Mouse (Mus musculus): ENCODE measurements around the gene Pacsin3. TPM values are rescaled to one million over a fixed set of nuclear protein-coding genes. Genes with fewer than 3 reads are reported as not detected.

Gene Pacsin3
- polyA plus RNA-seq, 1 experiment from 2014 or later, result 26.0 TPM

DNA sequence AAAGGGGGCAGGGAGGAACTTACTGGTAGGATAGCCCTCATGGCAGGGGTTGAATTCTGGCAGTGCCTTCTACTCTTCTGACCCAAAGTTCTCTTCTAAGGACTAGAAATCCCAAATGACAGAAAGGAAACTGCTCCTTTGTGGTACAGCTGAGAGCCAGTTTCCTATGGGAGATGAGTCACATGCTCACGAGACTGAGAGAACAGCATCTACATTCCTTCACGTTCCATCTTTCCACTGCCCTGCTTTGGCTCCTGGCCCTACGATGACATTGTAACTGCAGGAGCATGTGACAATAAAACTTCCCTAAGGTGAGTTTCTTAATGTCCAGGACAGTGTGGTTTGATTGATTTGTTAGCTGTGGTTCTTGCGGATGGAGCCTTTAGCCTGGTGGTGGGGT, 7.4 kb upstream of the Pacsin3 start:
- no peaks in the 10 kb centered on the region for H3K36me3 ChIP-seq
- 77% methylated on average over 4 of the region's 4 CpGs for WGBS

DNA sequence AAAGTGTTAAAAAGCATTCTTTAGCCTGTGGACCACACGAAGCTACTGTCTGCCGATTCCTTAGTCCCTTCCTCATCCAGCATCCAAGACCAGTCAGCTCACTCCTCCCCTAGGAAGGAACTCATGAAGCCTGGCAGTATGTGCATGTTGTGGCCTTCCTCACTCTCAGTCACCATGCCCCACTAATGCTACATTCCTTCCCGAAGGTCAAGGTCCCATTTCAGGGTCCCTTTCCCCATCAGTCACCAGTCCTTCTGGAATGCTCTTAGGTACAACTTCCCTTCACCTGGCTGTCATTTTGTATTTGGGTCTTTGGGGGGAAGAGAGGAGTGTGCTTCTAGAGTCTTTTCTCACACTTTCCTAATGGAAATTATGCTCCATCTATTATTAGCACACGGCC, 3.8 kb upstream of the Pacsin3 start:
- DNase-seq (ENCODE audit: low spot score), result peak; percentile 45
- 61% methylated on average over 4 of the region's 4 CpGs for WGBS
- Histone ChIP-seq H3K27me3 (ENCODE audit: insufficient read depth, poor library complexity, severe bottlenecking) (peaks cover 34% of the 10 kb centered on the region), H3K27ac (no peak overlapping the region; the same call in 1 of the 2 replicates), H3K36me3 (no peaks in the 10 kb centered on the region), H3K9me3 (no peaks in the 10 kb centered on the region), H3K4me1 (peaks cover 32% of the 10 kb centered on the region), H3K4me3 (no peak overlapping the region)

More for the DNA sequence above, 7.4 kb upstream of the Pacsin3 start:
- Histone ChIP-seq H3K4me1 (peaks cover 16% of the 10 kb centered on the region; the same call in 1 of the 2 replicates), H3K9me3 (no peaks in the 10 kb centered on the region), H3K27ac (no peak overlapping the region), H3K27me3 (ENCODE audit: insufficient read depth, poor library complexity, severe bottlenecking) (peaks cover 6% of the 10 kb centered on the region; the same call in 1 of the 2 replicates), H3K4me3 (no peak overlapping the region)
- DNase-seq (ENCODE audit: low spot score), result peak; percentile 28

DNA sequence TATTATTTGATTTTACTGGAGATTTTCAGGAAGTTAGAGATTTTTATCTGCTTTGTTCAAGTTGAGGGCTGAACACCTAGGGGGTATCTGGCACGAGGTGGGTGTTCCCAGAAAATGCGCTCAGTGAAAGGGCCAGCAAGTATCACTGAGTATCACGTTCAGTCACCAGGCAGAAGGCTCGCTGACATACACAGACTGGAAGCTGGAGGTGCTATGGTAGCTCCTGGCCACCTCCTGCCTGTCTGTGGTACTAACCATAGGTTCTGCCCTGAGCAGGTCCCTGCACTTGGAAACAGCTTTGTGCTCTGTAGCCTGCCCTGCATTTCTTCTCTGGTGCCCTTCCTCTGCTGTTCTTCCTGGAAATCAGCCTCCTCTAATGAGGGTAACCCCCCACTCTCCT, 3.2 kb upstream of the Pacsin3 start:
- WGBS, result 48% methylated on average over 4 of the region's 4 CpGs
- Histone ChIP-seq H3K27me3 (ENCODE audit: insufficient read depth, poor library complexity, severe bottlenecking) (peaks cover 34% of the 10 kb centered on the region), H3K36me3 (no peaks in the 10 kb centered on the region), H3K4me1 (peaks cover 37% of the 10 kb centered on the region), H3K4me3 (no peak overlapping the region), H3K9me3 (no peaks in the 10 kb centered on the region), H3K27ac (no peak overlapping the region)
- DNase-seq (ENCODE audit: low spot score), result peak; percentile 16

- 32% methylated on average over 8 of the region's 8 CpGs for WGBS
- DNase-seq (ENCODE audit: low spot score), result no peak
- Histone ChIP-seq H3K27ac (no peak overlapping the region), H3K4me3 (no peak overlapping the region), H3K36me3 (no peaks in the 10 kb centered on the region), H3K4me1 (peaks cover 60% of the 10 kb centered on the region), H3K27me3 (ENCODE audit: insufficient read depth, poor library complexity, severe bottlenecking) (peaks cover 47% of the 10 kb centered on the region), H3K9me3 (no peaks in the 10 kb centered on the region)
Measured at GRCm38 (mm10) chr2:91254725-91255380, 901 bp upstream of the Pacsin3 start.

GRCm38 (mm10) chr2:91256256-91257125, 737 bp downstream of the Pacsin3 start:
- peak overlapping the region; percentile 75 for H3K4me3 ChIP-seq
- H3K27me3 ChIP-seq (ENCODE audit: insufficient read depth, poor library complexity, severe bottlenecking), result peaks cover 47% of the 10 kb centered on the region
- DNase-seq (ENCODE audit: low spot score), result peak; percentile 88
- H3K4me1 ChIP-seq, result peaks cover 67% of the 10 kb centered on the region
- no peaks in the 10 kb centered on the region for H3K9me3 ChIP-seq
- peaks cover 12% of the 10 kb centered on the region for H3K36me3 ChIP-seq
- peak overlapping the region; percentile 85 for H3K27ac ChIP-seq
- WGBS, result under 1% methylated on average over 52 of the region's 52 CpGs

DNA sequence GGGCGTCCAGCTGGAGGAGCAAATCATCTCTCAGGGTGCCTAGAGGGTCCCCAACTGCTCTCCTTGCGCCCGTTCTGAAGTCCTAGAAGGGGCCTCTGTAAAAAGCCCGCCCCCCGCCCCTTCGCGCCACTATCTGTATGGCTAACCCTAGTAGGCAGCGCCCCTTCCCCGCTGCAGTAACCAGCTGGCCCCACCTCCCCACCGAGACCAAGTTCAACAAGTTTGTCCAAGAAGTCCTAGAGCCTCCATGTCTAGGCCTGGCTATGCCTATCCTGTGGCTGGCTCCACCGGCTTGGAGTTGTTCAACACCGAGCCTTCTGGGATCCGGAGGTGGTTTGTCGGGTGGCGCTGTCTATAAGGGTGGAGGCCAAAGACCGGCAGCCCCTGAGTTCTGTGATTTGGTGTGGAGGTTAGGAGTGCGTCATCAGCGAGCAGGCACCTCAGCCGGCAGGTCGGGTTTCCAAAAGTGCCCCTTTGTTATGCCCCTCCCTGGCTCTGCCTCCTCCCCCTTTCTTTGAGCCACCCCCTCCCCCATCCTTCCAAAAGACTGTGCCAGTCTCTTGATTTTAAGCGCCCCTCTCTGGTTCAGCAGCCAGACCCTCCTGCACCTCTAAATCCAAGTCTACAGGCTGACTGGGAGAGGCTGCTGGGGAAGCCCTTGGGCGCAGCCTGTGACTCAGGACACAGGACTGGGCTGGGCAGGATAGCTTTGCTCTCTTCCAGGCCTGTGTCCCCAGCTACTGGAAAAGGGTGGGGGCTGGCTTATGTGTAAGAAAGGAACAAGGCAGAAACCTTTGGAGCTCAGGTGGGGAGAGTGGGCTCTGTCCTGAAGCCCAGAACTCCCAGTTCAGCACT, 1.6 kb downstream of the Pacsin3 start:
- H3K4me1 ChIP-seq, result peaks cover 61% of the 10 kb centered on the region
- H3K27me3 ChIP-seq (ENCODE audit: insufficient read depth, poor library complexity, severe bottlenecking), result peaks cover 47% of the 10 kb centered on the region
- peak; percentile 87 for DNase-seq (ENCODE audit: low spot score)
- no peaks in the 10 kb centered on the region for H3K9me3 ChIP-seq
- WGBS, result under 1% methylated on average over 22 of the region's 22 CpGs
- H3K27ac ChIP-seq, result peak overlapping the region; percentile 85
- H3K4me3 ChIP-seq, result peak overlapping the region; percentile 75
- H3K36me3 ChIP-seq, result peaks cover 16% of the 10 kb centered on the region

- peaks cover 54% of the 10 kb centered on the region for H3K4me1 ChIP-seq
- peaks cover 23% of the 10 kb centered on the region for H3K36me3 ChIP-seq
- 78% methylated on average over 5 of the region's 5 CpGs for WGBS
- H3K4me3 ChIP-seq, result peak overlapping the region; percentile 75
- no peaks in the 10 kb centered on the region for H3K9me3 ChIP-seq
- no peak for DNase-seq (ENCODE audit: low spot score)
- H3K27me3 ChIP-seq (ENCODE audit: insufficient read depth, poor library complexity, severe bottlenecking), result peaks cover 44% of the 10 kb centered on the region
- H3K27ac ChIP-seq, result peak overlapping the region; percentile 85
Measured at GRCm38 (mm10) chr2:91258054-91258453, 2.3 kb downstream of the Pacsin3 start.

- H3K27ac ChIP-seq, result no peak overlapping the region
Measured at GRCm38 (mm10) chr2:91258830-91259229, 3.1 kb downstream of the Pacsin3 start.

DNA sequence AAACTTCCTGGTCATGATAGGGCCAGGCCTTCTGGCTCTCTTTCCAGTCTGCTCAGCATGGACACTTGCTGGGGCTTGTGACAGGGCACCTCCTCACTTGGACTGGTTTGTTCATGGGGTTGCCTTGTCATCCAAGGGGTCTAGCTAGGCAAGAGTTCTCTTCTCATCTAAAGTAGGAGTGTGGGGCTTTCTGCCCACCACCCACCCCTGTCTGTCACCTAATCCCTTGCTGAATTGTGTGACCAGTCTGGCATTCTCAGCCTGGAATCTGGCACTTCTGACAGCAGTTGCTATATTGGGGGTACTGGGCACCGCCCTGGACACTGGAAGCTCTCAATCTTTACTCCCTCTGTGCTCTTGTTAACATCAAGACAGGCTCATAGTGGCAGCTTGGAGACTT, 3.7 kb downstream of the Pacsin3 start:
- Histone ChIP-seq H3K27ac (0 out of 2 replicates have a peak overlapping the region, but pooled peaks have one; percentile 11), H3K4me3 (no peak overlapping the region), H3K36me3 (peaks cover 32% of the 10 kb centered on the region), H3K4me1 (peaks cover 63% of the 10 kb centered on the region), H3K27me3 (ENCODE audit: insufficient read depth, poor library complexity, severe bottlenecking) (peaks cover 30% of the 10 kb centered on the region), H3K9me3 (no peaks in the 10 kb centered on the region)
- 70% methylated on average over 1 of the region's 1 CpGs for WGBS
- no peak for DNase-seq (ENCODE audit: low spot score)

More at GRCm38 (mm10) chr2:91258830-91259229, 3.1 kb downstream of the Pacsin3 start:
- Histone ChIP-seq H3K9me3 (no peaks in the 10 kb centered on the region), H3K4me1 (peaks cover 57% of the 10 kb centered on the region), H3K4me3 (no peak overlapping the region), H3K36me3 (peaks cover 31% of the 10 kb centered on the region), H3K27me3 (ENCODE audit: insufficient read depth, poor library complexity, severe bottlenecking) (peaks cover 37% of the 10 kb centered on the region)
- WGBS, result 56% methylated on average over 1 of the region's 1 CpGs
- no peak for DNase-seq (ENCODE audit: low spot score)

DNA sequence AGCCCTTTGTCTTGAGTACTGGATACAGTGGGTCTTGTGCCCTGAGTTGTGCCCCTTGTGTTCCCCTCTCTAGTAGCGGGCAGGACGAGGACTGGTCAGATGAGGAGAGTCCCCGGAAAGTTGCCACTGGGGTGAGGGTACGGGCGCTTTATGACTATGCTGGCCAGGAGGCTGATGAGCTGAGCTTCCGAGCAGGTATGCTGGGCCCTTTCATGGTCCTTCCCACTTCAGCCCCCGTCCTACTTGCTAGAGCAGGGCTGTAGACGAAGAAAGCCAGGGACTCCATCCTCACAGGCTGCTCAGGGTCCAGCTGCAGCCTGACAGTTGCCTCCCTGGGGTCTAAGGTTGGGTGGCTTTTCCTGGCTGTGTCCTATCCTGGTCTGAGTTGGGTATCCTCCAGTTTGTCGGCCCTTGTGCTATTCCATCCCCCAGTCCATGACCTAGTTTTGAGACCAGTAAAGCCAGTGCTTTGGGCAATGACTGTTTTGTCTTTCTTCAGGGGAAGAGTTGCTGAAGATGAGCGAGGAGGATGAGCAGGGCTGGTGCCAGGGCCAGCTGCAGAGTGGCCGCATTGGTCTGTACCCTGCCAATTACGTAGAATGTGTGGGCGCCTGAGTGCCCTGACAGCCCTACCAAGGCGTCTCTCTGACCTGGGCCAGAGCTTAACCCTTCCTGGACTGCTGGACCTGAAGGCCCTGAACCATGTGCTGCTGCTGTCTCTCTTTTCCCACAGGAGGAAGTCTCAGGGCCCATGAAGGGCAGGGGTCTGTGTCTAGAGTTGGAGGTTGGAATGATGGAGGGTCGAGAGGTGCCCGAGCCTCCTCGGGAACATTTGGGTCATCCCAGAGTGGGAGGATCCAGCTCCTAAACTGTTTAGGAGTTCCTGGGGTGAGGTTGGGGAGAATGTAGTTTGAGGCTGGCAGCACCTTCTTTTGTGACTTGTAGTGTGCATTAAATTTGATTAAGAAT, 8.2 kb downstream of the Pacsin3 start:
- WGBS, result 87% methylated on average over 17 of the region's 17 CpGs
- Histone ChIP-seq H3K27ac (peak overlapping the region; percentile 97), H3K4me3 (peak overlapping the region; percentile 89), H3K36me3 (peaks cover 57% of the 10 kb centered on the region), H3K27me3 (ENCODE audit: insufficient read depth, poor library complexity, severe bottlenecking) (0 out of 2 replicates have a peak, but pooled peaks cover 5% of the 10 kb centered on the region), H3K9me3 (no peaks in the 10 kb centered on the region), H3K4me1 (peaks cover 30% of the 10 kb centered on the region)
- DNase-seq (ENCODE audit: low spot score), result no peak

DNA sequence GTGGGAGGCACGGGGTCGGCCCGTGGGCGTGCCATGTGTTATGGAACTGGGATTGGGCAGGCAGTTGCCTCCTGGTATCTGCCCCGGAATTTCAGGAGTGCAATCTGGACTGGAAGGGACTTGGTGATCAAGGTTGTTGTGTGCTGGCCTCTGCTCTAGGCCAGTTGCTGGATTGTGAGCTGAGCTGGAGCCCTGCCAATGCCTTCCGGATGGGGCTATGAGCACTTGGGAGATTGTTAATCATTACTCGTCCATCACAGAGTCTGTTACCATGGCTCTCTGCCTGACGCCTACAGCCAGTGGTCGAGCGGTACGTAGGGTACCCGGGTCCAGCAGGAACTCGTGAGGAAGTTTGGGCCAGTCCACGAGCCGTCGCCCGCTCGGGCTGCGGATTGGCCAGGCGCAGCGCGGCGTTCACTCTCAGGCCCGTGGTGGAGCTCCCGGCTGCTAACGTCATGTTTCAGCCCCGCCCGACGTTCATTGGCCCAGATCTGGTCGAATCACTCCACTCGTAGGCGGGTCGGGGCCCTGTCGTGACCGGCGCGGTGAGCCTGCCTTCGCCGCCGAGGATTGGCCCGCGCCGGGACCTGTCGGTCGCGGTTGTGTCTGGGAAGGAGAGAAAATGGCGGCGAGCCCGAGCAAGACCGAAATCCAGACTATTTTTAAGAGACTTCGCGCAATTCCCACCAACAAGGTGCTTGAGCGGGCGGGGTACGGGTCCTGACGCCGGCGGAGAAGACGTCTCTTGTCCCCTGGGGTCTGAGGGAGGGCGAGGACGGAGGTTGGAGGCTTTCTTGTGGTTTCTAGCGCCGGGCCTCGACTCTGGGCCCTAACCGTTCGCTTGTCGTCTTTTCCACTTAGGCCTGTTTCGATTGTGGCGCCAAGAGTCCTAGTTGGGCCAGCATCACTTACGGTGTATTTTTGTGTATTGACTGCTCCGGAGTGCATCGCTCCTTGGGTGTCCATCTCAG, 9.2 kb downstream of the Pacsin3 start, which contains the start of gene Arfgap2:
TSS of gene Arfgap2 (plus strand) at position 264 of the 971 bp plus-strand sequence.
- WGBS, result 2% methylated on average over 72 of the region's 72 CpGs
- Histone ChIP-seq H3K4me3 (peak within 1 kb of the TSS; percentile 89), H3K27ac (peak within 1 kb of the TSS; percentile 97), H3K27me3 (ENCODE audit: insufficient read depth, poor library complexity, severe bottlenecking) (no peaks in the 10 kb centered on the region), H3K36me3 (peaks cover 67% of the 10 kb centered on the region), H3K4me1 (peaks cover 20% of the 10 kb centered on the region), H3K9me3 (no peaks in the 10 kb centered on the region)
- DNase-seq (ENCODE audit: low spot score), result peak; percentile 99
